Mouse (Mus musculus) midbrain, postnatal 0 days (tissue): ENCODE data around the gene Fez2. TPM values are rescaled to one million over a fixed set of nuclear protein-coding genes. Genes with fewer than 3 reads are reported as not detected.

ENCODE experiments used
- ATAC-seq: fragments of 200-750 bp; cut with Nextera tagmentation; 2 replicates; pipeline ENCODE4 v1.8.0; 2017; ENCODE audit warnings: moderate number of reproducible peaks, mild to moderate bottlenecking, moderate TSS enrichment, moderate library complexity; ENCODE audit not compliant: low FRiP score
- DNase-seq: peaks from one replicate; pipeline ENCODE4 v3.0.0-alpha.2; 2015; ENCODE audit warnings: low spot score
- H3K27ac ChIP-seq: fragments of 300-500 bp; sonication (generic); 2 replicates; pipeline ENCODE4 v1.5.1; 2014; ENCODE audit warnings: low read depth, mild to moderate bottlenecking, low read length, mixed read lengths
- H3K27me3 ChIP-seq: fragments of 300-500 bp; sonication (generic); 2 replicates; pipeline ENCODE4 v1.6.1; 2014; ENCODE audit warnings: low read length, control low read depth, mixed read lengths; ENCODE audit not compliant: insufficient read depth
- H3K36me3 ChIP-seq: fragments of 300-500 bp; sonication (generic); 2 replicates; pipeline ENCODE4 v1.6.1; 2014; ENCODE audit warnings: low read length, control low read depth, mixed read lengths; ENCODE audit not compliant: insufficient read depth
- H3K4me1 ChIP-seq: fragments of 300-500 bp; sonication (generic); 2 replicates; pipeline ENCODE4 v1.6.1; 2014; ENCODE audit warnings: mild to moderate bottlenecking, control low read depth, antibody characterized with exemption, low read length, mixed read lengths; ENCODE audit not compliant: insufficient read depth
- H3K4me2 ChIP-seq: fragments of 300-500 bp; sonication (generic); 2 replicates; pipeline ENCODE4 v1.6.1; 2014; ENCODE audit warnings: low read depth, mild to moderate bottlenecking, low read length, mixed read lengths; ENCODE audit not compliant: poor library complexity, severe bottlenecking
- H3K4me3 ChIP-seq: fragments of 300-500 bp; sonication (generic); 2 replicates; pipeline ENCODE4 v1.5.1; 2014; ENCODE audit warnings: low read depth, mild to moderate bottlenecking, low read length, moderate library complexity
- H3K9ac ChIP-seq: fragments of 300-500 bp; sonication (generic); replicated peaks from 2 replicates; pipeline ENCODE4 v1.6.1; 2014; ENCODE audit warnings: mild to moderate bottlenecking, low read length, moderate library complexity, mixed read lengths; ENCODE audit not compliant: poor library complexity, severe bottlenecking
- H3K9me3 ChIP-seq: fragments of 300-500 bp; sonication (generic); 2 replicates; pipeline ENCODE4 v1.6.1; 2016; ENCODE audit warnings: low read length, control low read depth
- CTCF ChIP-seq: IDR thresholded peaks from 2 replicates; pipeline ENCODE4 v1.5.1; 2016; ENCODE audit warnings: antibody characterized with exemption, mild to moderate bottlenecking
- WGBS: fragments of 180-500 bp; shearing (Covaris S2); extraction: QIAGEN DNeasy Blood & Tissue Kit; methylation state at CpG from one replicate; pipeline ENCODE4 v1.1.7; 2014; 5-methylcytosine and 5-hydroxymethylcytosine counted together
- polyA plus RNA-seq: library from polyadenylated mRNA; unstranded; fragments of >200 nt; fragmentation: Nextera tagmentation; extraction: Ambion mirVana; gene quantifications from 2 replicates; pipeline ENCODE4 v1.2.1, GENCODE M21; 2015
- total RNA-seq: library from RNA; depleted of rRNA; stranded (reverse); fragments of >200 nt; gene quantifications from 2 replicates; pipeline ENCODE4 v1.2.3, GENCODE M21; 2014

Fez2 gene
- total and polyA plus RNA-seq, 2 experiments from 2014 or later: 51.6 to 60.4 TPM

DNA sequence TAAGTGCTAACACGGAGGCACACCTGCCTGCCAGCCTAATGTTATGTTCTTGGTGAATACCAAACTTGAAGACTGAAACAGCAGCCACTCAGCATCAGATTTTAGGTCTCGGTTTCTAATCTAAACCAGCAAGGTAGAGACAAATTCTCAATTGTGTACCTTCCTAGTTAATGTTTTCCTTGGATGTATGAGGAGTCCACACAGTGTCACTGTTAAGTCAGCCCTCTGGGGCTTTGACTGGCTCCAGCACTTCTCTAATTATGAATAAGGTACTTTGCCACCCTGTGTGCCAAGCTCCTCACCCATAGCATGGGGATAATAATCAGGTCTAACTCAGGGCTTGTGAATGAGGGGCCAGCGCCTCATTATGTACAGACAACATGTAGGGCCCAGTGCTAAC, 35.6 kb downstream of the Fez2 start:
- DNase-seq (no peak), ATAC-seq (no peak)
- Histone ChIP-seq H3K4me2 (no peak overlapping the region), H3K9ac (no peak overlapping the region), H3K27ac (no peak overlapping the region), H3K27me3 (no peaks in the 10 kb centered on the region), H3K36me3 (peaks cover 3% of the 10 kb centered on the region; the same call in 1 of the 2 replicates), H3K4me1 (no peaks in the 10 kb centered on the region), H3K4me3 (no peak overlapping the region), H3K9me3 (no peaks in the 10 kb centered on the region)
- WGBS: 97% methylated on average over 3 of the region's 3 CpGs
- no peak for TF ChIP-seq CTCF

DNA sequence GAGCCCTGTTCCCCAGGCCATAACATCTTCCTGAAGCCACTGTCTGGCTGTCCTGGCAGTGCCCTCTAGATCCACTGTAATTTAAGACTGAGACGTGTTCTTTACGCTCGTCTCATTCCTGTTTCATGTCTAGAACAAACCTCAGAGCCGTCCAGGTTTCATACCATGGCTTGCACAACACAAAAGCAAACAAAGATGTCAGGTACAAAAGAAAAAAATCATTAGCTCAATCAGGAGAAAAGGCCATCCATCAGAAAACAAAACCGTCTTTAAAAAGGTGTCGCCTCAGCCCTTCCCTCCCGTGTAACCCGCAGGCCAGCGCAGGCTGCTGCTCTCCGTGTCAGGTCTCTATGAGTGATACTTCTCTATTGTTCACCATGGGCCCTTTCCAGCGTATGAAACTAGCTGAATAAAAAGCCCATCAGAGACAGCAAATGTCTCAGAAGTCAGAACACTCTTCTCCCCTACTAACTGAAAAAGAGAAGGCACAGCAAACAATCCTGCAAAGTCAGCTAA, 38.2 kb downstream of the Fez2 start:
- Histone ChIP-seq H3K9ac (no peak overlapping the region), H3K36me3 (peaks cover 3% of the 10 kb centered on the region; the same call in 1 of the 2 replicates), H3K27ac (no peak overlapping the region), H3K27me3 (no peaks in the 10 kb centered on the region), H3K4me1 (no peaks in the 10 kb centered on the region), H3K4me3 (no peak overlapping the region), H3K4me2 (no peak overlapping the region), H3K9me3 (no peaks in the 10 kb centered on the region)
- WGBS: 84% methylated on average over 11 of the region's 11 CpGs
- DNase-seq (no peak), ATAC-seq (no peak)
- TF ChIP-seq CTCF: no peak

DNA sequence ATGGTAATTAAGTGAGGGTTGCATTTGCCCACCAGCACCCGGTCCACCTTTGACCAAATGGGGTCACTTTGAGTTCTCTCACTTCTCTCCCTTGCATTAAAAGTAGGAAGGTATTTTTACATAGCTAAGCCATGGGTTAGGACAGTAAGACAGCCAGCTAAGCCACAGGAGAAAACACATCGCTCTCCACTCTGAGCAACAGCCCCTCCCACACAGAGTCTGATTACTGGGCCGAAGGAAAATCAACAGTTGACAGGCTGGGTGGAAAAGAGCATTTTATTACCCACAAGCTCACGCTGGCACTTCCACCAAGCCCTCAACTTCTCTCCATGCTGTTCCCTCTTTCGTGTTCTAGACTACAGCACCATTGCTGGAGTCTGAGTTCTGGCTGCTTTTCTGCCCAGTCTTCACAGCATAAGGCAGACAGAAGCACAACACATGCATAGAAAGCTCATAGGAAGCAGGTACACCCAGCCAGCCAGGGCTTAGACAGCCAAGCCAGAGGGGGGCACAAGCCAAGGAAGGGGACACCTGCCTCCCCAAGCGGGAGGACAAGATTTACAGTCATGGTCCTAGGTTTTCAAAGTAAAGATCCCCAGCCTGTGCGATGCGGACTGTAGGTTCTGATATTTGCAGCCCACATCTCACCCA, 38.7 kb downstream of the Fez2 start:
- H3K36me3 ChIP-seq: peaks cover 3% of the 10 kb centered on the region; the same call in 1 of the 2 replicates
- H3K27ac ChIP-seq: no peak overlapping the region
- no peaks in the 10 kb centered on the region for H3K9me3 ChIP-seq
- H3K4me2 ChIP-seq: no peak overlapping the region
- no peak overlapping the region for H3K4me3 ChIP-seq
- no peak overlapping the region for H3K9ac ChIP-seq
- 91% methylated on average over 8 of the region's 8 CpGs for WGBS
- no peaks in the 10 kb centered on the region for H3K27me3 ChIP-seq
- TF ChIP-seq CTCF: no peak
- ATAC-seq (no peak), DNase-seq (no peak)
- no peaks in the 10 kb centered on the region for H3K4me1 ChIP-seq

DNA sequence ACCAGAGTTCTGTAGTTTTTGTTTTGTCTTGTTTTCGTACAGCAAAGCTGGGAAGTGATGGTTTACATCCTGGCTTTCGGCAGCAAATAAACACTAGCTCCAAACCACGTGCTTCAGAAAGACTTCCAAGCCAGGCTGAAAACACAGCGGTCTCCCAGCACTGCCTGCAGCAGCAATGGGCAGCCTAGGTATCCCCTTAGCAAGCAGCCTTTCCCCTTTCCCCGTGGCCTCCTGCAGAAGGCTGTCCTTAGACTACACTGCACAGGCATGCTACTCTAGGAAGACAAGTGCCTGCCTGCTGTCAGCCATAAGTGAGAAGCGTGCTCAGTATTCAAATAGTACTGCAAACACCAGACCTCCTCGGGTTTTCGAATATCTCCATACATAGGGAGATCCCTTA, 41.4 kb downstream of the Fez2 start:
- Histone ChIP-seq H3K9me3 (no peaks in the 10 kb centered on the region), H3K27me3 (no peaks in the 10 kb centered on the region), H3K4me3 (no peak overlapping the region), H3K36me3 (peaks cover 12% of the 10 kb centered on the region), H3K4me2 (no peak overlapping the region), H3K27ac (no peak overlapping the region), H3K4me1 (no peaks in the 10 kb centered on the region), H3K9ac (no peak overlapping the region)
- ATAC-seq: no peak
- 77% methylated on average over 8 of the region's 8 CpGs for WGBS
- TF ChIP-seq CTCF: no peak
- DNase-seq: no peak

DNA sequence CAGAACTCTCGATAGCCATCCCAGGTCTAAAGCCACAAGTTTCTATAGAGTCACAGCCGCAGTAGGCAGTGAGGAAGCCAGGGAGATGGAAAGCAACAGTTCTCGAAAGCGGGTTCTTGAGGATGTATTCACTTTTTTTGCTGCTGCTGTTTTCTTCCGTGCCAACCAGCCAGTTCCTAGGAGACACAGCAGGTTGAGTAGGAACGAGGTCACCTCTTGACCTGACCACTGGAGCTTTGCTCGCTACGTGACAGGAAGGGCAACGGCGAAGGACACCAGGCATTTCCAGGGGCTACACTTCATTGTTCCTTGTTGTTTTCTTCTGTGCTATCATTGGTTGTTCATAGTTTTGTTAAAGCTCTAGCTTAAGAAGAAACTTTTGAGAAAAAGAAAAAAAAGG, 43.2 kb downstream of the Fez2 start:
- WGBS: 36% methylated on average over 10 of the region's 10 CpGs
- Histone ChIP-seq H3K9ac (no peak overlapping the region), H3K27ac (no peak overlapping the region), H3K27me3 (no peaks in the 10 kb centered on the region), H3K4me3 (no peak overlapping the region), H3K36me3 (peaks cover 20% of the 10 kb centered on the region), H3K4me1 (no peaks in the 10 kb centered on the region), H3K9me3 (no peaks in the 10 kb centered on the region), H3K4me2 (no peak overlapping the region)
- ATAC-seq: no peak
- no peak for DNase-seq
- TF ChIP-seq CTCF: no peak

DNA sequence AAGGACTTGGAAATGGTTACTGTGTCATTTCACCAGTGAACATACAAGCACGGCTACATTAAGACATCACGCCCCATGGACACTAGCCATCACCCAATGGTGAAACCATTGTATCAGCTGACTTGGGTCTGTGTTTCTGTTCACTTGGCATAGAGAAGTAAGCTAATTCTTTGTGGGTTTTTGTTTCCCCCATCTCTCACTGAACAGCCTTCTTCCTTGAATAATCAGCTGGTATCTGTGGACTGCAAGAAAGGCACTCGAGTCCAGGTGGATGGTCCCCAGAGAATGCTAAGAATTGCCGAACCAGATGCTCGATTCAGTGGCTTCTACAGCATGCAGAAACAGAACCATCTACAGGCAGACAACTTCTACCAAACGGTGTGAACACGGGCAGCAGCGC, 44.1 kb downstream of the Fez2 start:
- no peak for DNase-seq
- Histone ChIP-seq H3K27me3 (no peaks in the 10 kb centered on the region), H3K4me3 (no peak overlapping the region), H3K9me3 (no peaks in the 10 kb centered on the region), H3K27ac (no peak overlapping the region), H3K4me2 (no peak overlapping the region), H3K9ac (no peak overlapping the region), H3K36me3 (peaks cover 24% of the 10 kb centered on the region), H3K4me1 (no peaks in the 10 kb centered on the region)
- WGBS: 88% methylated on average over 8 of the region's 8 CpGs
- TF ChIP-seq CTCF: no peak
- no peak for ATAC-seq
